Mouse (Mus musculus): Measurements from ENCODE around the gene Gabarap. TPM values are rescaled to one million over a fixed set of nuclear protein-coding genes. Genes with fewer than 3 reads are reported as not detected.
A peak's percentile ranks its signal among the peaks of the same experiment; 100 is the strongest.

Gene Gabarap
- polyA plus RNA-seq, 1 experiment from 2014 or later = 670 TPM

DNA sequence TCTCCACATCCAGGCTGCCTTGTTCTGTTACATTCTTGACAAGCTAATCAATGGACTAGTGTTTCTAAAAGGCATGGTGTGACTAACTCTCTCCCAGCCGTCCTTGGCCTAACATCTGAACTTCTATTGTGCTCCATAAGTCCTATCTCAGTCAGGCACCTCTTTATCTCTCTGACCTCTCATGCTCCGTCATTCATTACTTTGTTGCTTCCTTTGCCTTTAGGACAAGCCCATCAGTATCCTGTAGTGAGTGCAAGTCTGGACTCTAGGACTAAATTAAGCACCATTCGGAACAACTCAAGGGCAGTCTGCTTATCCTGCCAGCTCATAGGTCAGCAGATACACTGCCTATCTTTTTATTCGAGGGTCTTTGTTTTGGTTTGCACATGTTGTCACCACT lies 14.7 kb upstream of the Gabarap start:
- Histone ChIP-seq H3K27me3 (no peaks in the 10 kb centered on the region), H3K9me3 (replicated peaks) (no peaks in the 10 kb centered on the region), H3K4me3 (no peak overlapping the region), H3K9ac (no peak overlapping the region), H3K4me1 (peaks cover 11% of the 10 kb centered on the region), H3K36me3 (ENCODE audit: poor library complexity, severe bottlenecking) (peaks cover 70% of the 10 kb centered on the region), H3K27ac (no peak overlapping the region), H3K4me2 (no peak overlapping the region)
- WGBS = 87% methylated on average over 4 of the region's 4 CpGs
- ATAC-seq = no peak

DNA sequence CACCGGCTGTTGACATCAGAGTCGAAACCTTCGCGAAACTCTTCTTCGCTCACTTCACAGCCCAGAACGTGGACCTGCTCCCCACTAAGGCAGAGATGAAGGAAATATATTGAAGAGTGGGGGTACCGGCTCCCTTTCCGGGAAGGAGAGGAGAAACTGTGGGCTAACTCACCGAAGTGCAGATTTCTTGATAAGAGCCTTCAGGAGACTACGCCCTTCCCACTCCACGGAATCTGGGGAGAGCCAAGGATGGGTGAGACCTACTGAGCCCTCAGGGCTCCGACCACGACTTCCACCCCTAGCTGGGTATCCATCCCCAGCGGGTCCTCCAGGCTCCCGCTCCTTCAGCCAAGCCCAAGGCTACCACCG lies 11.1 kb upstream of the Gabarap start:
- H3K27ac ChIP-seq = peak overlapping the region; percentile 99
- no peaks in the 10 kb centered on the region for H3K27me3 ChIP-seq
- H3K4me3 ChIP-seq = peak overlapping the region; percentile 100
- H3K9me3 ChIP-seq (replicated peaks) = no peaks in the 10 kb centered on the region
- no peak for ATAC-seq
- peak overlapping the region; percentile 85 for H3K4me2 ChIP-seq
- peaks cover 49% of the 10 kb centered on the region for H3K36me3 ChIP-seq (ENCODE audit: poor library complexity, severe bottlenecking)
- peaks cover 35% of the 10 kb centered on the region for H3K4me1 ChIP-seq
- 5% methylated on average over 16 of the region's 16 CpGs for WGBS
- peak overlapping the region; percentile 99 for H3K9ac ChIP-seq

DNA sequence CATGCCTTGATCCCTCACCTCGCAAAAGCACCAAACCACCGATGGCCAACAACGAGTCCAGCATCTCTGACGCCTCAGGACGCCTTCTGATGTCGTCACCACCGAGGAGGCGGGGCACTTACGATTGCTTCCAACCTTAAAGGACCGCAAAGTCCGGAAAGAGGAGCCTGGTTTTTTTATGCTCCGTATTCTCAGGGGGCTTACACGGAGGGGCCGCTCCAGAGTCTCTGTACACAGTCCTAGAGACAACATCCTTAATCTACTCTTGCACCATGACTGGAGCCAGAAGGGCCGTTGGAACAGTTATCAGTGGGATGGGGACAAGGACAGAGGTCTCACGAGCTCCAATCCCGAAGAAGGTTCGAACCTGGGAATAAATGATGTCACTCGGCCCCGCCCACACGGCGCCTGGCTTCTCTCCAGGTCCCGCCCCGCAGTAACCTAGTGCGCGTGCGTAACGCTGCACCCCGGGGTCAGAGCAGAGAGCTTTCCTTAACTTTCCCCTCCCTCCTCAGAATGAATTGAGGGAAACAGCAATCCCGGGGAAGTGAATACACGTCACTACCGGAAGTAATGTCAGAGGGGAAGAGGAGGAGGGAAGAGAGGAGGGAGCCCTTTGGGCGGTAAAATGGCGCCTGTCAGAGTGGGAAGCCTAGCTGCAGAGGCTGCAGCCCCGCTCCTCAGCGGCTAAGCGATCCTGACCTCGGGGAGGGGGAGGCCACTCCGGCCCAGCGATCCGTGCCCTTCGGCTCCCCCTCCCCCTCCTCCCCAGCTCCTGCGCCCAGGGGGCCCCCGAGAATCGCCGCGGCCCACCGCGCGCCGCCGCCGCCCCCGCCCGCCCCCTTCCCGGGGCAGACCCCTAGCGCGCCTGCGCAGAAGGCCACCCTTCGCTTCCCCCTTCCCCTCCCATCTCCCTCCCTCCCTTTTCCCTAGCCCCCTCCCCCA lies 10.5 kb upstream of the Gabarap start:
- Histone ChIP-seq H3K27ac (peak overlapping the region; percentile 99), H3K36me3 (ENCODE audit: poor library complexity, severe bottlenecking) (peaks cover 49% of the 10 kb centered on the region), H3K27me3 (no peaks in the 10 kb centered on the region), H3K9ac (peak overlapping the region; percentile 99), H3K4me2 (peak overlapping the region; percentile 85), H3K4me3 (peak overlapping the region; percentile 100), H3K4me1 (peaks cover 35% of the 10 kb centered on the region), H3K9me3 (replicated peaks) (no peaks in the 10 kb centered on the region)
- peak; percentile 91 for ATAC-seq
- WGBS = under 1% methylated on average over 40 of the region's 60 CpGs

DNA sequence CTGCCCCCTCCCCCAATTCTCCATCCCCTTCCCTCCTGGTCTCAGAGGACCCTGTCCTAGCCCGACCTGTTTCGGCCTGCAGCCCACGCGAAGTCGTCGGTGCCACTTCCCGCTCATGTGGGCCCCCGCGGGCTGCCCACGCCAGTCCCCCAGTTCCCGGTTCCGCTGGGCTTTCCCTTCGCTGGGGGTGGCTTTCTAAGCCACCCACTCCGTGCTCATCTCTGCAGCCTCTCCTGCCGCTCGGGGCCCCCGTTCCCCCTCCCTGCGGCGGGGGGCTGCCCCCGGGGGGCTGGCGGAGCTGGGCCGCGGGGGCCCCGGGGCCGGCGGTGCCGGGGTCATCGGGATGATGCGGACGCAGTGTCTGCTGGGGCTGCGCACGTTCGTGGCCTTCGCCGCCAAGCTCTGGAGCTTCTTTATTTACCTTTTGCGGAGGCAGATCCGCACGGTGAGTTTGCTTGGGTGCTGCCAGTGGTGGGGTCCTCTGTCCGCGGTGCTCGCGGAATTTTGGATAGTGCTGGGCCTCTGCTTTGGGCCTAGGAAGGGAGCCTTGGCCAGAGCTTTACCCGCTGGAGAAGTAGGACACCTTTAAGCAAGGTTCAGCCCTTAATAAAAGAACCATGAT lies 9.7 kb upstream of the Gabarap start, which contains the start of gene Ctdnep1:
Gene Ctdnep1, plus strand, starts transcription at position 16 of the 622 bp plus-strand sequence.
- under 1% methylated on average over 14 of the region's 43 CpGs for WGBS
- H3K4me1 ChIP-seq = peaks cover 35% of the 10 kb centered on the region

DNA sequence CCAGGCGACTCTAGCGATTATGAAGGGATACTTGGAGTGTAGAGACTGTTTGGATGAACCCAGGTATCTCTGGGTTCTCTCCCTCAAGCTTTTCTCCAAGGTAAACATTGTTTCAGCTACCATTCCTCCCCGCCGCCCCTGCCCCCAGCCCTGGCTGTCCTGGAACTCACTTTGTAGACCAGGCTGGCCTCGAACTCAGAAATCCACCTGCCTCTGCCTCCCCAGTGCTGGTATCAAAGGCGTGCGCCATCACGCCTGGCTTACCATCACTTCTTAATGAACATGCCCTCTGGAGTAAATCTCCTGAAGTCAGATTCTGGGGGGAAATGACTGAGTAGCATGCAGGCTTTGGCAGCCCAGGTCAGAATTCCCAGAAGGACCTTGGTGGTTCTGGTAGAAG lies 8.7 kb upstream of the Gabarap start, which contains the start of gene Elp5:
Gene Elp5, minus strand, starts transcription at position 293 of the 400 bp plus-strand sequence.
- peaks cover 35% of the 10 kb centered on the region for H3K4me1 ChIP-seq
- peak within 1 kb of the TSS; percentile 100 for H3K4me3 ChIP-seq
- 55% methylated on average over 8 of the region's 8 CpGs for WGBS
- peaks cover 47% of the 10 kb centered on the region for H3K36me3 ChIP-seq (ENCODE audit: poor library complexity, severe bottlenecking)
- ATAC-seq = no peak
- peak within 1 kb of the TSS; percentile 99 for H3K27ac ChIP-seq
- no peaks in the 10 kb centered on the region for H3K9me3 ChIP-seq (replicated peaks)
- H3K27me3 ChIP-seq = no peaks in the 10 kb centered on the region
- H3K9ac ChIP-seq = peak within 1 kb of the TSS; percentile 99
- peak within 1 kb of the TSS; percentile 85 for H3K4me2 ChIP-seq

More for the DNA sequence above, 9.7 kb upstream of the Gabarap start, which contains the start of gene Ctdnep1:
- Histone ChIP-seq H3K4me2 (peak within 1 kb of the TSS; percentile 85), H3K27me3 (no peaks in the 10 kb centered on the region), H3K36me3 (ENCODE audit: poor library complexity, severe bottlenecking) (peaks cover 47% of the 10 kb centered on the region), H3K9me3 (replicated peaks) (no peaks in the 10 kb centered on the region), H3K9ac (peak within 1 kb of the TSS; percentile 99), H3K4me3 (peak within 1 kb of the TSS; percentile 100), H3K27ac (peak within 1 kb of the TSS; percentile 99)
- ATAC-seq = peak; percentile 39

DNA sequence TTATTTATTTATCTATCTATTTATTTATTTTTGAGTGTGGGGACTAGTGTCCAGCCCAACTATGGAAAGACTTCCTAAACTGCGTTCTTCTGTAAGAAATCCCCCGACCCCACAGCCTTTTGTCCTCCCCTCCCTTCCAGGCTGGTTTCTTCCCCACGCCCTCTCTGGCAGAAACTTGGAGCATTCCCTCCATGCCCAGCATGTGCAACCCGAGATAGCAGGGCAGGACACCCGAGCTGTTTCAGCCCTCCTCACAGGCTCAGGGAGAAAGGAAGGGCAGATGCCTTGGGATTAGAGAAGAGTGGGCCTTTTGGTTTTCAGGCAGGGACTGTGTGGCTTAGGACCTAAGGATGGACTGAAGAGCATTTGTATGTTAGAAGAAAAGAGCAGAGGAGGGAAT lies 8.1 kb upstream of the Gabarap start:
- Histone ChIP-seq H3K36me3 (ENCODE audit: poor library complexity, severe bottlenecking) (peaks cover 48% of the 10 kb centered on the region), H3K4me2 (peak overlapping the region; percentile 85), H3K27ac (no peak overlapping the region), H3K9me3 (replicated peaks) (no peaks in the 10 kb centered on the region), H3K4me3 (peak overlapping the region; percentile 100), H3K4me1 (peaks cover 35% of the 10 kb centered on the region), H3K9ac (peak overlapping the region; percentile 99), H3K27me3 (no peaks in the 10 kb centered on the region)
- 25% methylated on average over 5 of the region's 5 CpGs for WGBS
- no peak for ATAC-seq

DNA sequence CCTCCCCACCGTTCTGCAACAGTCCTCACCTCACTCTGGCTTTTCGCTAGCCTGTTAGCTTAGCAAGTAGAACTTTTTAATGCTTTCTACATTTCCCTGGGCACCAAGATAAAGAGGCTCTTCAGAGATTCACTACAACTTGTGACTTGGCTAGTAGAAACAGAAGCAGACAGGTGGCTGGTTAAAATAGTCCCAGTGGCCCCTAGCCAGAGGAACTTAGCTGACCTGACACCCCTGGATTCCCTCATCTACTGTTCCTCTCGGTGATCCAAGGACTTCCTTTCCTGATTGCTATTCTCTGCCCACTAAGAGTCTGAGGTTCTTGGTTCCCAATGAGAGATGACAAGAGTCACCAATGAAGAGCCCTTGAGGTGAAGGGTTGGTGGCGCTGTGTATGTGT lies 7.6 kb upstream of the Gabarap start:
- Histone ChIP-seq H3K4me2 (peak overlapping the region; percentile 85; the same call in 1 of the 2 replicates), H3K4me3 (no peak overlapping the region; the same call in 1 of the 2 replicates), H3K9ac (peak overlapping the region; percentile 99; the same call in 1 of the 2 replicates), H3K9me3 (replicated peaks) (no peaks in the 10 kb centered on the region), H3K36me3 (ENCODE audit: poor library complexity, severe bottlenecking) (peaks cover 50% of the 10 kb centered on the region), H3K4me1 (peaks cover 35% of the 10 kb centered on the region), H3K27ac (no peak overlapping the region), H3K27me3 (no peaks in the 10 kb centered on the region)
- WGBS = 91% methylated on average over 4 of the region's 4 CpGs
- no peak for ATAC-seq

DNA sequence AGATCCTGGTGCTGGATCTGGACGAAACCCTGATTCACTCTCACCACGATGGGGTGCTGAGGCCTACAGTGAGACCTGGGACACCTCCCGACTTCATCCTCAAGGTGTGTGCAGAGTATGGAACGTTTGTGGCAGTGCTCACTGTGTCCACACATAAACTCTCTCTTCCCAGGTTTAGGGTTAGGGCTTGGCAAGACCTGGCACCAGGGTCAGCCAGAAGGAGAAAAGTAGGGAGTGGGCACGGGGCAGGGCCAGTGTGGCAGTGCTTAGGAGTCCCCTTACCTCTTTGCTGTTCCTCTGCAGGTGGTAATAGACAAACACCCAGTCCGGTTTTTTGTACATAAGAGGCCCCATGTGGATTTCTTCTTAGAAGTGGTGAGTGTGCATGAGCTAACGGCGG lies 6.5 kb upstream of the Gabarap start:
- H3K36me3 ChIP-seq (ENCODE audit: poor library complexity, severe bottlenecking) = peaks cover 56% of the 10 kb centered on the region
- WGBS = 90% methylated on average over 8 of the region's 8 CpGs

DNA sequence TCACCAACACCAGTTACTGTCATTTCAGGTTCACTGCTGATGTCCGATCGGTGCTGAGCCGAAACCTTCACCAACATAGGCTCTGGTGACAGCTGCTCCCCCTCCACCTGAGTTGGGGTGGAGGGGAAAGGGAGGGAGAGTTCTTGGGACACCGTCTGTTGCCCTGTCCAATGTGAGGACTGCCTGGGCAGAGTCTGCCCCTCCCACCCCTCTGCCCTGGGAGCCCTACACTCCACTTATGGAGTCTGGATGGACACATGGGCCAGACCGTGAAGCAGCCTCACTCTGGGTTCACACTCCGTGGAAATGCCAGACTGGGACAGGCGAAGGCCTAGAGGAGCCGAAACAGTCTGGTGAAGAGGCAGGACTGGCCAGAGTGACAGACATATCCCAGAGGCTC lies 994 bp upstream of the Gabarap start:
- H3K36me3 ChIP-seq (ENCODE audit: poor library complexity, severe bottlenecking) = peaks cover 67% of the 10 kb centered on the region
- H3K9me3 ChIP-seq (replicated peaks) = no peaks in the 10 kb centered on the region
- peak overlapping the region; percentile 94; the same call in 1 of the 2 replicates for H3K27ac ChIP-seq
- H3K4me2 ChIP-seq = no peak overlapping the region
- 90% methylated on average over 8 of the region's 8 CpGs for WGBS
- H3K27me3 ChIP-seq = no peaks in the 10 kb centered on the region
- H3K4me1 ChIP-seq = peaks cover 23% of the 10 kb centered on the region
- 0 out of 2 replicates have a peak overlapping the region, but pooled peaks have one; percentile 8 for H3K9ac ChIP-seq
- no peak overlapping the region for H3K4me3 ChIP-seq
- ATAC-seq = no peak

More for the DNA sequence above, 6.5 kb upstream of the Gabarap start:
- Histone ChIP-seq H3K27me3 (no peaks in the 10 kb centered on the region), H3K4me1 (peaks cover 27% of the 10 kb centered on the region), H3K9ac (no peak overlapping the region), H3K27ac (no peak overlapping the region), H3K9me3 (replicated peaks) (no peaks in the 10 kb centered on the region), H3K4me2 (no peak overlapping the region), H3K4me3 (no peak overlapping the region)
- no peak for ATAC-seq

DNA sequence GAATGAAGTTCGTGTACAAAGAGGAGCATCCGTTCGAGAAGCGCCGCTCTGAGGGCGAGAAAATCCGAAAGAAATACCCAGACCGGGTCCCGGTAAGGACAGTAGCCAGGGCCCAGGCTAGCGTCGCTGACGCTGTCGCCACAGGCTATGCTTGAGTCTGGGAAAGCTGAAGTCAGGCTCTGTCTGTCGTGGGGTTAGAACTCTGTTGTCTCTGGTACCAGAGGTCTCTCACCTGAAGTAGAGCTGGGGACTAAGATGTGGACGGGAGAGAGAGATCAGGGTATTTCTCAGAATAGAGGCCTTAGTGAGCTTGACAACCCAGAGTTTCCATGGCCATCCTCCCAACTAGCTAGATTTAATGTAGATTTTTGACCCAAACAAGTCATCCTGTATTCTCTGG lies 768 bp downstream of the Gabarap start:
- Histone ChIP-seq H3K9me3 (replicated peaks) (no peaks in the 10 kb centered on the region), H3K27me3 (no peaks in the 10 kb centered on the region), H3K36me3 (ENCODE audit: poor library complexity, severe bottlenecking) (peaks cover 51% of the 10 kb centered on the region), H3K4me3 (peak overlapping the region; percentile 66), H3K9ac (peak overlapping the region; percentile 81), H3K4me2 (peak overlapping the region; percentile 79), H3K4me1 (peaks cover 25% of the 10 kb centered on the region), H3K27ac (peak overlapping the region; percentile 94)
- peak; percentile 19 for ATAC-seq
- under 1% methylated on average over 15 of the region's 15 CpGs for WGBS

DNA sequence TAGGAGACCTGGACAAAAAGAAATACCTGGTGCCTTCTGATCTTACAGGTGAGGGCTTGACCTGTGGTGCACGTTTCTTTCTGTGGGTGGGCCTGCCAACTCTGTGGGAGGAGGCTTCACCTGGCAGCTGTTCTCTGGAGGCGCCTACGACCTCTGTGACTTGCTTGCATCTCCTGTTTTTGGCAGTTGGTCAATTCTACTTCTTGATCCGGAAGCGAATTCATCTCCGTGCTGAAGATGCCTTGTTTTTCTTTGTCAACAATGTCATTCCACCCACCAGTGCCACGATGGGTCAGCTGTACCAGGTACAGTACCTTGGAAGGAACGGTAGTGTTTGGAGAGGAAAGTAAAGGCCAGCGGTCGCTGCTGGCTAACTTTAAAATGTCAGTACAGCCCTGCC lies 1.5 kb downstream of the Gabarap start:
- WGBS = 88% methylated on average over 10 of the region's 10 CpGs

DNA sequence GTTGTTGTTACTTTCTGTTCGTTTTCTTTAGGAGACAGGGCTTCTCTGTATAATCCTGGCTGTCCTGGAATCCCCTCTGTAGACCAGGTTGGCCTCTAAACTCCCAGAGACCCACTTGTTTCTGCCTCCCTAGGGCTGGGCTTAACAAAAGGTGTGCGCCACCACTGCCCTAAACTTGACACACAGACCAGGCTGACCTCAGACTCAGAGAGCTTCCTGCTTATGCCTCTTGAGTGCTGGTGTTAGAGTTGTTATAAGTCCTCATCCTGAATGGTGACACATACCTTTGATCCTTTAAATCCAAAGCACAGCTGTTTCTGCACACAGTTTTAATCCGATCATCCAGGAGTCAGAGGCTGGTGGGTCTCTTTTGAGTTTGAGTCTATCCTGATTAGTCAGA lies 2.0 kb downstream of the Gabarap start:
- H3K27ac ChIP-seq = no peak overlapping the region
- peak overlapping the region; percentile 66 for H3K4me3 ChIP-seq
- H3K36me3 ChIP-seq (ENCODE audit: poor library complexity, severe bottlenecking) = peaks cover 44% of the 10 kb centered on the region
- H3K9me3 ChIP-seq (replicated peaks) = no peaks in the 10 kb centered on the region
- H3K9ac ChIP-seq = peak overlapping the region; percentile 81
- H3K4me2 ChIP-seq = peak overlapping the region; percentile 79
- no peak for ATAC-seq
- peaks cover 33% of the 10 kb centered on the region for H3K4me1 ChIP-seq
- WGBS = 96% methylated on average over 3 of the region's 3 CpGs
- H3K27me3 ChIP-seq = no peaks in the 10 kb centered on the region

More for the DNA sequence above, 1.5 kb downstream of the Gabarap start:
- Histone ChIP-seq H3K27me3 (no peaks in the 10 kb centered on the region), H3K27ac (no peak overlapping the region), H3K9ac (peak overlapping the region; percentile 81), H3K4me2 (peak overlapping the region; percentile 79), H3K36me3 (ENCODE audit: poor library complexity, severe bottlenecking) (peaks cover 44% of the 10 kb centered on the region), H3K4me1 (peaks cover 28% of the 10 kb centered on the region), H3K4me3 (peak overlapping the region; percentile 66), H3K9me3 (replicated peaks) (no peaks in the 10 kb centered on the region)
- no peak for ATAC-seq

Measured in forebrain, embryonic 13.5 days (tissue).